Mouse (Mus musculus) MEL (cell line): ENCODE measurements around the gene Cdh4. TPM values are rescaled to one million over a fixed set of nuclear protein-coding genes. Genes with fewer than 3 reads are reported as not detected.

ENCODE experiments used
- DNase-seq: peaks from one replicate; pipeline ENCODE4 v3.0.0; 2011; ENCODE audit warnings: low read depth, low spot score
- H3K27ac ChIP-seq: 2 replicates; pipeline ENCODE4 v1.5.1; 2012; ENCODE audit warnings: low read depth, mild to moderate bottlenecking, control low read depth, low read length, moderate library complexity; ENCODE audit not compliant: control insufficient read depth
- H3K27me3 ChIP-seq, 2 experiments: fragments of 150-350 bp in 1 of 2; sonication (generic) in 1 of 2; 2 replicates each; pipeline ENCODE4 v1.6.1; 2012; ENCODE audit warnings: low read length in 2 of 2, mild to moderate bottlenecking in 2 of 2, improper control_type of control experiment in 1 of 2, moderate library complexity in 1 of 2; ENCODE audit not compliant: insufficient read depth in 2 of 2, control insufficient read depth in 1 of 2
- H3K36me3 ChIP-seq, 2 experiments: 2 replicates each; pipeline ENCODE4 v1.6.1; 2012 to 2014; ENCODE audit warnings: low read length in 2 of 2, improper control_type of control experiment in 1 of 2, inconsistent platforms in 1 of 2, mild to moderate bottlenecking in 1 of 2; ENCODE audit not compliant: insufficient read depth in 2 of 2, control insufficient read depth in 1 of 2
- H3K4me1 ChIP-seq, 2 experiments: fragments of 150-350 bp in 1 of 2; sonication (generic) in 1 of 2; 2 replicates each; pipeline ENCODE4 v1.6.1; 2012; ENCODE audit warnings: low read length in 2 of 2, improper control_type of control experiment in 1 of 2, mild to moderate bottlenecking in 1 of 2; ENCODE audit not compliant: insufficient read depth in 2 of 2, control insufficient read depth in 1 of 2
- H3K4me3 ChIP-seq, 2 experiments: fragments of 150-350 bp in 1 of 2; sonication (generic) in 1 of 2; 2 replicates each; pipeline ENCODE4 v1.5.1; 2012; ENCODE audit warnings: low read depth in 2 of 2, low read length in 2 of 2, mild to moderate bottlenecking in 2 of 2, moderate library complexity in 2 of 2, control low read depth in 1 of 2, improper control_type of control experiment in 1 of 2; ENCODE audit not compliant: control insufficient read depth in 1 of 2, insufficient read depth in 1 of 2
- H3K79me2 ChIP-seq: 2 replicates; pipeline ENCODE4 v1.6.1; 2012; ENCODE audit warnings: mild to moderate bottlenecking, low read length, moderate library complexity; ENCODE audit not compliant: control insufficient read depth, poor library complexity, insufficient read depth
- H3K9ac ChIP-seq: 2 replicates; pipeline ENCODE4 v1.6.1; 2012; ENCODE audit warnings: low read depth, mild to moderate bottlenecking, control low read depth, low read length, moderate library complexity; ENCODE audit not compliant: control insufficient read depth, poor library complexity, severe bottlenecking
- H3K9me3 ChIP-seq: fragments of 150-350 bp; sonication (generic); replicated peaks from 2 replicates; pipeline ENCODE4 v1.6.1; 2012; ENCODE audit warnings: mild to moderate bottlenecking, low read length, improper control_type of control experiment, moderate library complexity; ENCODE audit not compliant: insufficient read depth
- CHD1 ChIP-seq: IDR thresholded peaks from 2 replicates; pipeline ENCODE4 v1.6.1; 2012; ENCODE audit warnings: low read depth, mild to moderate bottlenecking, inconsistent platforms, low read length, improper control_type of control experiment
- CHD2 ChIP-seq: IDR thresholded peaks from 2 replicates; pipeline ENCODE4 v1.6.1; 2011; ENCODE audit warnings: low read length, improper control_type of control experiment
- CTCF ChIP-seq, 3 experiments: IDR thresholded peaks in 2 of 3; conservative IDR thresholded peaks in 1 of 3; 2 replicates each; pipeline ENCODE4 v1.5.1; 2011 to 2012; ENCODE audit warnings: low read length in 3 of 3, low read depth in 2 of 3, mild to moderate bottlenecking in 2 of 3, improper control_type of control experiment in 1 of 3, inconsistent platforms in 1 of 3, mixed read lengths in 1 of 3, moderate library complexity in 1 of 3; ENCODE audit not compliant: control insufficient read depth in 1 of 3, insufficient read depth in 1 of 3, poor library complexity in 1 of 3, severe bottlenecking in 1 of 3
- E2F4 ChIP-seq: IDR thresholded peaks from 2 replicates; pipeline ENCODE4 v1.6.1; 2011; ENCODE audit warnings: low read depth, low read length, improper control_type of control experiment, borderline replicate concordance
- JUND ChIP-seq: IDR thresholded peaks from 2 replicates; pipeline ENCODE4 v1.6.1; 2011; ENCODE audit warnings: low read depth, mild to moderate bottlenecking, improper control_type of control experiment, low read length
- MAFK ChIP-seq: IDR thresholded peaks from 2 replicates; pipeline ENCODE4 v1.6.1; 2011; ENCODE audit warnings: low read depth, mild to moderate bottlenecking, low read length, improper control_type of control experiment, borderline replicate concordance
- MEF2A ChIP-seq: IDR thresholded peaks from 2 replicates; pipeline ENCODE4 v1.6.1; 2014; ENCODE audit warnings: low read depth, mild to moderate bottlenecking, inconsistent platforms, low read length, improper control_type of control experiment; ENCODE audit not compliant: poor library complexity, insufficient replicate concordance, severe bottlenecking; ENCODE audit errors: extremely low read depth
- MYB ChIP-seq: IDR thresholded peaks from 2 replicates; pipeline ENCODE4 v1.6.1; 2011; ENCODE audit warnings: mild to moderate bottlenecking, low read depth, low read length, improper control_type of control experiment
- NRF1 ChIP-seq: IDR thresholded peaks from 2 replicates; pipeline ENCODE4 v1.6.1; 2014; ENCODE audit warnings: low read depth, mild to moderate bottlenecking, inconsistent platforms, low read length, improper control_type of control experiment, moderate library complexity; ENCODE audit not compliant: poor library complexity, insufficient read depth, severe bottlenecking
- POLR2AphosphoS5 ChIP-seq: IDR thresholded peaks from 2 replicates; pipeline ENCODE4 v1.6.1; 2012; ENCODE audit warnings: low read depth, borderline replicate concordance, mild to moderate bottlenecking, inconsistent platforms, low read length, moderate library complexity, mixed read lengths
- RAD21 ChIP-seq: IDR thresholded peaks from 2 replicates; pipeline ENCODE4 v1.6.1; 2011; ENCODE audit warnings: mild to moderate bottlenecking, low read depth, low read length, improper control_type of control experiment
- TCF12 ChIP-seq: IDR thresholded peaks from 2 replicates; pipeline ENCODE4 v1.6.1; 2014; ENCODE audit warnings: low read depth, mild to moderate bottlenecking, inconsistent platforms, low read length, improper control_type of control experiment, moderate library complexity
- USF1 ChIP-seq: IDR thresholded peaks from 2 replicates; pipeline ENCODE4 v1.6.1; 2014; ENCODE audit warnings: low read depth, mild to moderate bottlenecking, inconsistent platforms, low read length, improper control_type of control experiment, moderate library complexity
- USF2 ChIP-seq, 2 experiments: IDR thresholded peaks; 2 replicates each; pipeline ENCODE4 v1.6.1; 2011 to 2012; ENCODE audit warnings: improper control_type of control experiment in 2 of 2, low read length in 2 of 2, borderline replicate concordance in 1 of 2, inconsistent platforms in 1 of 2, low read depth in 1 of 2, mild to moderate bottlenecking in 1 of 2; ENCODE audit not compliant: insufficient read depth in 1 of 2
- polyA plus RNA-seq, 2 experiments: library from polyadenylated mRNA; stranded (reverse) in 1 of 2; unstranded in 1 of 2; fragments of >175 nt in 1 of 2; fragments of >200 nt in 1 of 2; gene quantifications; 2 replicates each; pipeline versions ENCODE4 v1.2.1 to v1.2.4; 2012; ENCODE audit warnings: low replicate concordance in 2 of 2, low read depth in 1 of 2; ENCODE audit not compliant: insufficient read length in 2 of 2, insufficient read depth in 1 of 2, missing spikeins in 1 of 2
- total RNA-seq: library from RNA; depleted of rRNA; stranded (reverse); fragments of 300-350 nt; gene quantifications from 2 replicates; pipeline ENCODE4 v1.2.3, GENCODE M21; 2012

The Cdh4 gene
- total and polyA plus RNA-seq, 3 experiments: not detected

GRCm38 (mm10) chr2:179480800-179481200 lies 38.6 kb downstream of the Cdh4 start:
- H3K4me3 ChIP-seq: no peak overlapping the region
- H3K27me3 ChIP-seq: no peaks in the 10 kb centered on the region
- no peaks in the 10 kb centered on the region for H3K36me3 ChIP-seq
- TF ChIP-seq NRF1 (no peak), MYB (no peak), MEF2A (no peak), USF2 (IDR thresholded peaks at IDR 0.05; ENCODE audit: borderline replicate concordance in 1 of 2, insufficient read depth in 1 of 2, low read depth in 1 of 2, low read length in 2 of 2) (no peak), TCF12 (no peak), MAFK (no peak), CTCF (IDR thresholded peaks at IDR 0.05 in 2 of 3, conservative IDR thresholded peaks at IDR 0.05 in 1 of 3; ENCODE audit: control insufficient read depth in 1 of 3, insufficient read depth in 1 of 3, low read depth in 2 of 3, low read length in 3 of 3, poor library complexity in 1 of 3, severe bottlenecking in 1 of 3) (no peak)
- H3K9me3 ChIP-seq: no peaks in the 10 kb centered on the region
- no peak overlapping the region for H3K27ac ChIP-seq
- DNase-seq: no peak
- H3K4me1 ChIP-seq: no peaks in the 10 kb centered on the region
- H3K9ac ChIP-seq: no peak overlapping the region
- no peaks in the 10 kb centered on the region for H3K79me2 ChIP-seq

GRCm38 (mm10) chr2:179481363-179481762 lies 39.1 kb downstream of the Cdh4 start:
- Histone ChIP-seq H3K9ac (no peak overlapping the region), H3K4me1 (no peaks in the 10 kb centered on the region), H3K9me3 (no peaks in the 10 kb centered on the region), H3K79me2 (no peaks in the 10 kb centered on the region), H3K27ac (no peak overlapping the region), H3K27me3 (no peaks in the 10 kb centered on the region), H3K36me3 (no peaks in the 10 kb centered on the region), H3K4me3 (no peak overlapping the region)
- no peak for DNase-seq
- no peak for TF ChIP-seq RAD21
- no peak for TF ChIP-seq MYB
- TF ChIP-seq E2F4: no peak
- no peak for TF ChIP-seq CHD2
- TF ChIP-seq POLR2AphosphoS5: no peak
- TF ChIP-seq USF1: no peak

GRCm38 (mm10) chr2:179488526-179489139 lies 46.4 kb downstream of the Cdh4 start:
- H3K27ac ChIP-seq: no peak overlapping the region
- TF ChIP-seq JUND (no peak), MAFK (no peak), CHD1 (no peak)
- no peaks in the 10 kb centered on the region for H3K4me1 ChIP-seq
- H3K27me3 ChIP-seq: no peaks in the 10 kb centered on the region; a peak in 1 of 4 replicates
- no peak for DNase-seq
- no peaks in the 10 kb centered on the region for H3K9me3 ChIP-seq
- no peak overlapping the region for H3K9ac ChIP-seq
- no peaks in the 10 kb centered on the region for H3K79me2 ChIP-seq
- H3K4me3 ChIP-seq: no peak overlapping the region
- no peaks in the 10 kb centered on the region for H3K36me3 ChIP-seq
